Mouse (Mus musculus) bone marrow, adult 2 months (tissue): ENCODE measurements at regions not wholly inside any gene's neighbourhood (a gene's known extent, or its start where the extent isn't known, plus 50 kb on each side); places are given as distances from the start of the nearest gene placed in this dataset.

Experiments used
- CTCF ChIP-seq: fragments of 200-500 bp; IDR thresholded peaks from 2 replicates; pipeline ENCODE4 v1.5.1; 2011; ENCODE audit warnings: low read length, control low read depth; ENCODE audit not compliant: control insufficient read depth, insufficient read depth
- POLR2A ChIP-seq: fragments of 200-500 bp; IDR thresholded peaks from 2 replicates; pipeline ENCODE4 v1.6.1; 2011; ENCODE audit warnings: low read depth, mild to moderate bottlenecking, control low read depth, low read length, borderline replicate concordance; ENCODE audit not compliant: control insufficient read depth

- TF ChIP-seq CTCF, result no peak
- no peak for TF ChIP-seq POLR2A
These were observed 223.1 kb upstream of the Adamts16 start for GRCm38 (mm10) chr13:71064590-71065307.
